Mouse (Mus musculus) liver, postnatal 0 days (tissue): ENCODE data around the gene Zkscan6.

Experiments used
- CTCF ChIP-seq: sonication (generic); IDR thresholded peaks from 2 replicates; pipeline ENCODE4 v1.5.1; 2016; ENCODE audit warnings: antibody characterized with exemption, low read depth
- EP300 ChIP-seq: IDR thresholded peaks from 2 replicates; pipeline ENCODE4 v1.6.1; 2016; ENCODE audit warnings: antibody characterized with exemption, low read depth, mild to moderate bottlenecking

GRCm38 (mm10) chr11:65877146-65877775, 70.3 kb downstream of the Zkscan6 start:
- no peak for TF ChIP-seq CTCF
- TF ChIP-seq EP300: no peak
